Mouse (Mus musculus) left cerebral cortex, adult 2 months (tissue): ENCODE data around the gene Tnrc6b. TPM values are rescaled to one million over a fixed set of nuclear protein-coding genes. Genes with fewer than 3 reads are reported as not detected.
"Not testable (repeated sequence)": the region's sequence is repeated elsewhere in the genome, so short reads cannot be mapped to it uniquely, and the experiment has no call there.

ENCODE experiments used
- DNase-seq, 2 experiments: peaks; one replicate each; pipeline ENCODE4 v3.0.0; 2021 to 2022; ENCODE audit warnings: low spot score in 2 of 2, mixed read lengths in 1 of 2; ENCODE audit errors: extremely low spot score in 1 of 2
- H3K27ac ChIP-seq: fragments of 200-600 bp; 2 replicates; pipeline ENCODE4 v1.8.1; 2022
- H3K4me3 ChIP-seq: fragments of 200-600 bp; 2 replicates; pipeline ENCODE4 v1.8.1; 2022
- CTCF ChIP-seq: fragments of 200-600 bp; IDR thresholded peaks from 2 replicates; pipeline ENCODE4 v1.8.1; 2022; ENCODE audit warnings: antibody characterized with exemption, mild to moderate bottlenecking, moderate library complexity
- intact Hi-C: fragments of 180-260 bp; cut with DNase I; formaldehyde crosslinking; loops from one replicate; pipeline ENCODE4 v1.15.1; 2025
- total RNA-seq, 2 experiments: library from RNA; stranded (reverse); gene quantifications; 2 replicates each; pipeline ENCODE4 v1.2.3; 2021

Gene Tnrc6b
- total RNA-seq, 2 experiments from 2014 or later = 118 to 120 TPM

GRCm38 (mm10) chr15:80913803-80914202 is 202.7 kb downstream of the Tnrc6b start:
- TF ChIP-seq CTCF = no peak; the same call in 1 of the 2 replicates
- no peak overlapping the region for H3K27ac ChIP-seq
- intact Hi-C loops = no loop called here
- DNase-seq = no peak
- no peak overlapping the region for H3K4me3 ChIP-seq

GRCm38 (mm10) chr15:80915850-80916249 is 204.7 kb downstream of the Tnrc6b start:
- no peak for DNase-seq
- intact Hi-C loops = no loop called here
- Histone ChIP-seq H3K4me3 (no peak overlapping the region), H3K27ac (no peak overlapping the region)
- no peak for TF ChIP-seq CTCF

GRCm38 (mm10) chr15:80916621-80917020 is 205.5 kb downstream of the Tnrc6b start:
- no peak for TF ChIP-seq CTCF
- no peak for DNase-seq
- intact Hi-C loops = no loop called here
- H3K27ac ChIP-seq = no peak overlapping the region
- H3K4me3 ChIP-seq = no peak overlapping the region

DNA sequence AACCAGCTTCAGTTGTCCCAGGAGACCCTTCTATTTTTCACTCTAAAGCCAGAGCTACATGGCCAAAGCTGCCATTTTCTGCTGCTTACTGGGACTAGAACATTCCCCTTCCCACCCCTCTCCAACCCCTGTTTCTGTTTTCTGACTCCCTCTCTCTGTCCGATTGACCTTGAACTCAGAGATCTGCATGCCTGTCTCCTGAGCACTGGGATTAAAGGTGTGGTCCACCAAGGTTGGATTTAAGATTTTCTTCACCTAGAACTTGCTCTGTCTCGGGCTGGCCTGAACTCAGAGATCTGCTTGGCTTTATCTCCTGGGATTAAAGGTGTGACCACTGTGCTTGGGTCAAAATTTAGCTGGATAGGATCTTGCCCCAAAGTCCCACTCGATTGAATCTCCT is 209.2 kb downstream of the Tnrc6b start:
- intact Hi-C loops = no loop called here
- DNase-seq = no peak
- Histone ChIP-seq H3K27ac (no peak overlapping the region), H3K4me3 (no peak overlapping the region)
- TF ChIP-seq CTCF = no peak

GRCm38 (mm10) chr15:80921781-80922180 is 210.7 kb downstream of the Tnrc6b start:
- no peak for DNase-seq
- H3K4me3 ChIP-seq = no peak overlapping the region
- intact Hi-C loops = no loop called here
- no peak overlapping the region for H3K27ac ChIP-seq
- TF ChIP-seq CTCF = no peak

- intact Hi-C loops = no loop called here
- DNase-seq = no peak
- no peak for TF ChIP-seq CTCF
- H3K4me3 ChIP-seq = no peak overlapping the region
- H3K27ac ChIP-seq = no peak overlapping the region
Measured at GRCm38 (mm10) chr15:80924211-80924610, 213.1 kb downstream of the Tnrc6b start.

DNA sequence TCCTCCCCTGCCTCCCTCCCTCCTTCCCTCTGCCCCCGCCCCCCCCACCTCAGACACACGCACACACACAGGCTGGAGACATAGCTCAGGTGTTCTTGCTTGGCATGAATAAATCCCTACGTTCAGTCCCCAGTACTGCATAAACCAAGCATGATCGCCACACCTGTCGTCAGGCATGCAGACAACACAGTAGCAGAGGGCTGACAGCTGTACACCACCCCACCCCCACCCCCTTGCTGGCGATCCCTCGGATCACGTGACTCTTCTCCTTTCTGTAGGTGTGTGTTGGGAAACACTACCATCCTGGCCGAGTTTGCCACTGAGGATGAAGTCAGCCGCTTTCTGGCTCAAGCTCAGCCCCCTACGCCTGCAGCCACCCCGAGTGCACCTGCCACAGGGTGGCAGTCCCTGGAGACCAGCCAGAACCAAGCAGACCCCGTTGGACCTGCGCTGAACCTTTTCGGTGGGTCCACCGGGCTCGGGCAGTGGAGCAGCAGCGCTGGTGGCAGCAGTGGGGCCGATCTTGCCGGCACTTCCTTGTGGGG is 217.8 kb downstream of the Tnrc6b start:
- Histone ChIP-seq H3K27ac (no peak overlapping the region), H3K4me3 (no peak overlapping the region)
- intact Hi-C loops = no loop called here
- DNase-seq = no peak
- TF ChIP-seq CTCF = no peak

GRCm38 (mm10) chr15:80930048-80930571 is 219.0 kb downstream of the Tnrc6b start:
- DNase-seq = no peak
- no peak overlapping the region for H3K4me3 ChIP-seq
- no peak overlapping the region for H3K27ac ChIP-seq
- TF ChIP-seq CTCF = no peak
- intact Hi-C loops = no loop called here

GRCm38 (mm10) chr15:80930676-80931320 is 219.7 kb downstream of the Tnrc6b start:
- intact Hi-C loops, H3K4me3 ChIP-seq, DNase-seq, H3K27ac ChIP-seq: not testable (repeated sequence)

- DNase-seq = no peak
- H3K27ac ChIP-seq = no peak overlapping the region
- no peak overlapping the region for H3K4me3 ChIP-seq
- TF ChIP-seq CTCF = no peak
- intact Hi-C loops = no loop called here
Measured at GRCm38 (mm10) chr15:80931345-80931960, 220.3 kb downstream of the Tnrc6b start.

- no peak overlapping the region for H3K4me3 ChIP-seq
- H3K27ac ChIP-seq = no peak overlapping the region
- intact Hi-C loops = no loop called here
- no peak for TF ChIP-seq CTCF
- DNase-seq = no peak
Measured at GRCm38 (mm10) chr15:80934841-80935240, 223.7 kb downstream of the Tnrc6b start.

DNA sequence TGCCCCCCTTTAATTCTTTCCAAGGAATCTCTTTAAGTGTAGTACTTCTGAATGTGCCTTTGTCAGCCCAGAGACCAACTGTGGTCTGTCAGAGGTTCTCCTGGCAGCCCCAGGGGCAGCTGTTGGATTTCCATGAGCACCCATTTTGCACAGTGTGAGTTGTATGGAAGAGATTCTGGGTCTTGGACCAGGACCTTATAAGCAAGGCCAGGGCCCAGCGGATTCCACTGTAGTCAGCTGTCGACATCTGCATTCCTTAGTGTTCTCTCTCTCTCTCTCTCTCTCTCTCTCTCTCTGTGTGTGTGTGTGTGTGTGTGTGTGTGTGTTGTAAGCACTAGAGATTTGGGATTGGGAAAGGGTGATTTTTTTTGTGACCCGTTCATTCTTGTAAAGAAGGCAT is 225.6 kb downstream of the Tnrc6b start:
- intact Hi-C loops = no loop called here
- no peak for TF ChIP-seq CTCF

More for the DNA sequence above, 225.6 kb downstream of the Tnrc6b start:
- no peak for DNase-seq
- no peak overlapping the region for H3K27ac ChIP-seq
- H3K4me3 ChIP-seq = no peak overlapping the region
